Mouse (Mus musculus): ENCODE results near the gene Olfr370. TPM values are rescaled to one million over a fixed set of nuclear protein-coding genes. Genes with fewer than 3 reads are reported as not detected.

The Olfr370 gene
- not detected in 2 replicates for polyA plus RNA-seq (2012; rRNA removed)

GRCm38 (mm10) chr8:83535736-83536135, at the start of gene Olfr370:
Olfr370 (plus strand) TSS chr8:83535780.

GRCm38 (mm10) chr8:83566469-83567395, 31.2 kb downstream of the Olfr370 start, which contains the start of gene Ndufb7:
Ndufb7 (plus strand) TSS chr8:83566671.

Other genes starting within 250 kb of the Olfr370 start
- gene Ucp1, start 245.4 kb upstream of the Olfr370 start, polyA plus RNA-seq (2012; rRNA removed), result 0.10 and 0.25 TPM in 2 replicates
- 18.1 and 20.4 TPM in 2 replicates for gene Elmod2, start 203.3 kb upstream of the Olfr370 start, polyA plus RNA-seq (2012; rRNA removed)
- gene Mgat4d, start 187.3 kb upstream of the Olfr370 start, polyA plus RNA-seq (2012; rRNA removed), result not detected in 2 replicates
- gene Clgn, start 145.9 kb upstream of the Olfr370 start, polyA plus RNA-seq (2012; rRNA removed), result 3.0 and 4.8 TPM in 2 replicates
- 102 and 133 TPM in 2 replicates for gene Scoc, start 77.4 kb upstream of the Olfr370 start, polyA plus RNA-seq (2012; rRNA removed)
- 266 and 476 TPM in 2 replicates for gene Ndufb7, start 30.9 kb downstream of the Olfr370 start, polyA plus RNA-seq (2012; rRNA removed)
- gene Tecr, start 72.2 kb downstream of the Olfr370 start, polyA plus RNA-seq (2012; rRNA removed), result 381 and 553 TPM in 2 replicates
- gene Dnajb1, start 72.4 kb downstream of the Olfr370 start, polyA plus RNA-seq (2012; rRNA removed), result 34.4 and 39.8 TPM in 2 replicates
- 100 and 131 TPM in 2 replicates for gene Gipc1, start 116.9 kb downstream of the Olfr370 start, polyA plus RNA-seq (2012; rRNA removed)
- 0.71 and 0.99 TPM in 2 replicates for gene Ptger1, start 130.9 kb downstream of the Olfr370 start, polyA plus RNA-seq (2012; rRNA removed)
- gene Pkn1, start 163.4 kb downstream of the Olfr370 start, polyA plus RNA-seq (2012; rRNA removed), result 41.9 and 54.5 TPM in 2 replicates
- gene Ddx39, start 179.4 kb downstream of the Olfr370 start, polyA plus RNA-seq (2012; rRNA removed), result 134 and 140 TPM in 2 replicates
- 15.5 and 29.8 TPM in 2 replicates for gene Adgre5, start 205.5 kb downstream of the Olfr370 start, polyA plus RNA-seq (2012; rRNA removed)

Data from central nervous system, embryonic 11.5 days (tissue).